Mouse (Mus musculus) regulatory T cell (primary cell): ENCODE measurements around the gene Olfr132.
"Not testable (repeated sequence)": the region's sequence is repeated elsewhere in the genome, so short reads cannot be mapped to it uniquely, and the experiment has no call there.

ENCODE experiments used
- in situ Hi-C: fragments of 300-600 bp; cut with MboI, MseI; formaldehyde crosslinking; loops from one replicate; pipeline ENCODE4 v1.15.1; 2025; ENCODE audit warnings: high pct_unique_total_duplicates

Olfr132 gene

GRCm38 (mm10) chr17:38134426-38134825 is at the start of gene Olfr132:
Gene Olfr132 (minus strand): TSS chr17:38134526.
- in situ Hi-C loops, result no loop called here

- in situ Hi-C loops, result no loop called here
Observed at GRCm38 (mm10) chr17:38171088-38171487, 36.8 kb upstream of the Olfr132 start, which contains the start of gene Olfr134. Gene Olfr134 (plus strand): TSS chr17:38171388.

- in situ Hi-C loops, result no loop called here
Observed at GRCm38 (mm10) chr17:38144981-38145380, 10.7 kb upstream of the Olfr132 start, which contains the start of gene Olfr133. Gene Olfr133 (plus strand): TSS chr17:38145281.

GRCm38 (mm10) chr17:38125371-38125770 is 9.0 kb downstream of the Olfr132 start:
- in situ Hi-C loops, result not testable (repeated sequence)

GRCm38 (mm10) chr17:38124199-38124598 is 10.1 kb downstream of the Olfr132 start:
- in situ Hi-C loops, result not testable (repeated sequence)

- in situ Hi-C loops, result no loop called here
Observed at GRCm38 (mm10) chr17:38088593-38088992, 45.7 kb downstream of the Olfr132 start, which contains the start of gene Olfr131. Gene Olfr131 (minus strand): TSS chr17:38088693.

- in situ Hi-C loops, result no loop called here
Observed at GRCm38 (mm10) chr17:38082364-38082763, 52.0 kb downstream of the Olfr132 start.
